Mouse (Mus musculus) right cerebral cortex, postnatal 4 days (tissue): Measurements from ENCODE around the gene Lsm2.
"Not testable (repeated sequence)": the region's sequence is repeated elsewhere in the genome, so short reads cannot be mapped to it uniquely, and the experiment has no call there.

Experiments used
- DNase-seq: peaks from one replicate; pipeline ENCODE4 v3.0.0-alpha.2; 2022

Lsm2 gene

DNA sequence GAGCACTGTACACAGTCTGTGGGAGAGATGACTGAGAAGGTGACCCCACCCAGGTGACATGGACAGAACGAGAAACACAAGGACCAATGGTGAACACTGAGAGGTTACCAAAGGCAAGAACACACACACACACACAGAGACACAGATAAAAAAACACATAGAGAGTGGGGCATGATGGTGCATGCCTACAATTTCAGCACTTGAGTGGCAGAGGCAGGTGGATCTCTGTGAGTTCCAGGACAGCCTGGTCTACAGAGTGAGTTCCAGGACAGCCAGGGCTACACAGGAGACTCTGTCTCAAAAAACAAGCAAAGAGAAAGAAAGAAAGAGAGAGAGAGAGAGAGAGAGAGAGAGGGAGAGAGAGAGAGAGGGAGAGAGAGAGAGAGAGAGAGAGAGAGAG, 52.0 kb downstream of the Lsm2 start:
- not testable (repeated sequence) for DNase-seq

- DNase-seq = no peak
Measured at GRCm38 (mm10) chr17:35034896-35035295, 53.2 kb downstream of the Lsm2 start.
